Mouse (Mus musculus) myocyte (in vitro differentiated cells): Measurements from ENCODE around the gene Mmd.

Experiments
- CEBPB ChIP-seq: IDR thresholded peaks from 2 replicates; pipeline ENCODE4 v1.6.1; 2011; ENCODE audit warnings: mild to moderate bottlenecking, moderate library complexity; ENCODE audit not compliant: poor library complexity, insufficient read depth, severe bottlenecking
- E2F4 ChIP-seq: IDR thresholded peaks from one replicate; pipeline ENCODE4 v1.6.1; 2011; ENCODE audit warnings: mild to moderate bottlenecking, control low read depth, moderate library complexity; ENCODE audit not compliant: insufficient read depth
- MAX ChIP-seq: IDR thresholded peaks from one replicate; pipeline ENCODE4 v1.6.1; 2011; ENCODE audit warnings: low read depth, mild to moderate bottlenecking, control low read depth
- MYOD1 ChIP-seq, 3 experiments: IDR thresholded peaks; one replicate each; pipeline ENCODE4 v1.6.1; 2011; ENCODE audit warnings: control low read depth in 2 of 3, low read depth in 2 of 3, mild to moderate bottlenecking in 2 of 3, moderate library complexity in 1 of 3; ENCODE audit not compliant: insufficient read length in 2 of 3, control insufficient read depth in 1 of 3
- MYOG ChIP-seq, 3 experiments: IDR thresholded peaks; one replicate each; pipeline ENCODE4 v1.6.1; 2011; ENCODE audit warnings: control low read depth in 2 of 3, low read depth in 2 of 3, mild to moderate bottlenecking in 2 of 3; ENCODE audit not compliant: insufficient read length in 2 of 3, control insufficient read depth in 1 of 3, insufficient read depth in 1 of 3
- POLR2A ChIP-seq: IDR thresholded peaks from one replicate; pipeline ENCODE4 v1.6.1; 2011; ENCODE audit warnings: low read depth, mild to moderate bottlenecking, control low read depth, moderate library complexity; ENCODE audit not compliant: insufficient read length
- POLR2AphosphoS2 ChIP-seq: IDR thresholded peaks from one replicate; pipeline ENCODE4 v1.6.1; 2011; ENCODE audit warnings: low read depth, control low read depth; ENCODE audit not compliant: insufficient read length
- REST ChIP-seq: IDR thresholded peaks from one replicate; pipeline ENCODE4 v1.6.1; 2011; ENCODE audit warnings: mild to moderate bottlenecking, control low read depth, moderate library complexity; ENCODE audit not compliant: insufficient read depth, insufficient read length
- SRF ChIP-seq: IDR thresholded peaks from one replicate; pipeline ENCODE4 v1.6.1; 2011; ENCODE audit warnings: low read depth; ENCODE audit not compliant: control insufficient read depth, insufficient read length
- TCF12 ChIP-seq: IDR thresholded peaks from one replicate; pipeline ENCODE4 v1.6.1; 2011; ENCODE audit warnings: mild to moderate bottlenecking, control low read depth; ENCODE audit not compliant: poor library complexity, insufficient read depth, severe bottlenecking
- USF1 ChIP-seq: IDR thresholded peaks from one replicate; pipeline ENCODE4 v1.6.1; 2011; ENCODE audit warnings: low read depth, mild to moderate bottlenecking, control low read depth, moderate library complexity

DNA sequence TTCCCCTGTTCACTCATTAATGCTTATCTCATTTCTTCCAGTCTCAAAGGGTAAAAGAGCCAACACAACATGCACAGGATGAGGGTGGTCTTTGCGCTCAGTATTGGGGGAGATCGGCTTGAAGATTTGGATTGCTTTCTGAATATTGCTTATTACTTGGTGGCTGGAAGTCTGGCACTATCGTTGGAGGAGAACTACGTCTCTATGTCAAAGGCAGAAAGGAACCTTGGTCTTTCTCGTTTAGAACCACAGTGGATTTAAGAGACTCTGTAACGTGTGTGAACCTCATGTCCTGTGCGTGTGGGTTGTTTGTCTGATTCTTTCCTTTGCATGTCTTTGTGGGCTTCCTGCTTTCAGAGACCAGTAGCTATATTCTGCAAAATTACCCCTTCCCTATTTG, 1.5 kb downstream of the Mmd start:
- TF ChIP-seq E2F4 (no peak), POLR2AphosphoS2 (no peak), POLR2A (no peak), TCF12 (no peak), CEBPB (no peak), USF1 (no peak), SRF (no peak), MAX (no peak), MYOD1 (IDR thresholded peaks at IDR 0.05; ENCODE audit: control insufficient read depth in 1 of 3, insufficient read length in 2 of 3, low read depth in 2 of 3) (no peak), REST (no peak), MYOG (IDR thresholded peaks at IDR 0.05; ENCODE audit: control insufficient read depth in 1 of 3, insufficient read depth in 1 of 3, insufficient read length in 2 of 3, low read depth in 2 of 3) (no peak)
